Mouse (Mus musculus): Measurements from ENCODE around the gene Soga1.
A peak's percentile ranks its signal among the peaks of the same experiment; 100 is the strongest.

The Soga1 gene

GRCm38 (mm10) chr2:157063241-157063700 lies 15.8 kb downstream of the Soga1 start:
- DNase-seq: peak; percentile 57 to 63

GRCm38 (mm10) chr2:157060557-157061305 lies 18.3 kb downstream of the Soga1 start:
- DNase-seq: peak; percentile 80 to 85

GRCm38 (mm10) chr2:157060037-157060436 lies 19.0 kb downstream of the Soga1 start:
- DNase-seq: peak; percentile 67 to 68

- DNase-seq: peak; percentile 56 to 61
Measured at GRCm38 (mm10) chr2:157059166-157059565, 19.9 kb downstream of the Soga1 start.

- peak; percentile 85 to 86 for DNase-seq
Measured at GRCm38 (mm10) chr2:157058342-157058998, 20.6 kb downstream of the Soga1 start.

- DNase-seq: peak in 1 of 2 experiments; percentile 26
Measured at GRCm38 (mm10) chr2:157057758-157058157, 21.3 kb downstream of the Soga1 start.

- peak in 1 of 2 experiments; percentile 33 for DNase-seq
Measured at GRCm38 (mm10) chr2:157057186-157057585, 21.9 kb downstream of the Soga1 start.

GRCm38 (mm10) chr2:157055721-157056120 lies 23.3 kb downstream of the Soga1 start:
- DNase-seq: peak in 1 of 2 experiments; percentile 27

- peak; percentile 70 to 73 for DNase-seq
Measured at GRCm38 (mm10) chr2:157054816-157055215, 24.2 kb downstream of the Soga1 start.

GRCm38 (mm10) chr2:157054297-157054696 lies 24.8 kb downstream of the Soga1 start:
- DNase-seq: peak in 1 of 2 experiments; percentile 41

GRCm38 (mm10) chr2:157053787-157054186 lies 25.3 kb downstream of the Soga1 start:
- DNase-seq: no peak

GRCm38 (mm10) chr2:157053124-157053523 lies 25.9 kb downstream of the Soga1 start:
- DNase-seq: peak in 1 of 2 experiments; percentile 40

- peak; percentile 30 to 42 for DNase-seq
Measured at GRCm38 (mm10) chr2:157052448-157052847, 26.6 kb downstream of the Soga1 start.

- DNase-seq: peak; percentile 58 to 60
Measured at GRCm38 (mm10) chr2:157049831-157050243, 29.2 kb downstream of the Soga1 start.

- peak; percentile 71 to 72 for DNase-seq
Measured at GRCm38 (mm10) chr2:157048395-157049181, 30.5 kb downstream of the Soga1 start.

GRCm38 (mm10) chr2:157046956-157047355 lies 32.1 kb downstream of the Soga1 start:
- peak; percentile 13 to 60 for DNase-seq

- DNase-seq: no peak
Measured at GRCm38 (mm10) chr2:157045932-157046331, 33.1 kb downstream of the Soga1 start.

GRCm38 (mm10) chr2:157043987-157044386 lies 35.1 kb downstream of the Soga1 start:
- peak in 1 of 2 experiments; percentile 48 for DNase-seq

GRCm38 (mm10) chr2:157043556-157043955 lies 35.5 kb downstream of the Soga1 start:
- peak; percentile 36 to 49 for DNase-seq

- DNase-seq: peak; percentile 35 to 43
Measured at GRCm38 (mm10) chr2:157041421-157041820, 37.6 kb downstream of the Soga1 start.

- no peak for DNase-seq
Measured at GRCm38 (mm10) chr2:157040649-157041046, 38.4 kb downstream of the Soga1 start.

GRCm38 (mm10) chr2:157039900-157040648 lies 39.0 kb downstream of the Soga1 start:
- peak; percentile 75 to 78 for DNase-seq

All from cerebellum, postnatal 25 days (tissue).